Mouse (Mus musculus) forebrain, embryonic 11.5 days (tissue): ENCODE measurements around the gene Zfp52. TPM values are rescaled to one million over a fixed set of nuclear protein-coding genes. Genes with fewer than 3 reads are reported as not detected.
A peak's percentile ranks its signal among the peaks of the same experiment; 100 is the strongest.

ENCODE experiments used
- ATAC-seq: fragments of 200-750 bp; cut with Nextera tagmentation; replicated peaks from 2 replicates; pipeline ENCODE4 v1.8.0; 2017; ENCODE audit warnings: moderate TSS enrichment; ENCODE audit not compliant: low FRiP score
- DNase-seq: peaks from one replicate; pipeline ENCODE4 v3.0.0-alpha.2; 2017; ENCODE audit warnings: low spot score
- H3K27ac ChIP-seq: fragments of 300-500 bp; sonication (generic); 2 replicates; pipeline ENCODE4 v1.5.1; 2014; ENCODE audit warnings: low read depth, low read length
- H3K27me3 ChIP-seq: fragments of 300-500 bp; sonication (generic); 2 replicates; pipeline ENCODE4 v1.6.1; 2014; ENCODE audit warnings: mild to moderate bottlenecking, low read length, mixed read lengths; ENCODE audit not compliant: control insufficient read depth, insufficient read depth
- H3K36me3 ChIP-seq: fragments of 300-500 bp; sonication (generic); 2 replicates; pipeline ENCODE4 v1.6.1; 2014; ENCODE audit warnings: mild to moderate bottlenecking, low read length, moderate library complexity, mixed read lengths; ENCODE audit not compliant: control insufficient read depth, insufficient read depth
- H3K4me1 ChIP-seq: fragments of 300-500 bp; sonication (generic); replicated peaks from 2 replicates; pipeline ENCODE4 v1.6.1; 2014; ENCODE audit warnings: low read length, mixed read lengths; ENCODE audit not compliant: control insufficient read depth, insufficient read depth
- H3K4me2 ChIP-seq: fragments of 300-500 bp; sonication (generic); 2 replicates; pipeline ENCODE4 v1.6.1; 2014; ENCODE audit warnings: low read depth, mild to moderate bottlenecking, low read length, moderate library complexity, mixed read lengths; ENCODE audit not compliant: severe bottlenecking
- H3K4me3 ChIP-seq: fragments of 300-500 bp; sonication (generic); 2 replicates; pipeline ENCODE4 v1.5.1; 2014; ENCODE audit warnings: low read depth, low read length
- H3K9ac ChIP-seq: fragments of 300-500 bp; sonication (generic); 2 replicates; pipeline ENCODE4 v1.6.1; 2014; ENCODE audit warnings: low read length
- H3K9me3 ChIP-seq: fragments of 300-500 bp; sonication (generic); 2 replicates; pipeline ENCODE4 v1.6.1; 2016; ENCODE audit warnings: low read length, mixed read lengths; ENCODE audit not compliant: control insufficient read depth
- WGBS: fragments of 180-500 bp; shearing (Covaris S2); extraction: QIAGEN DNeasy Blood & Tissue Kit; methylation state at CpG from one replicate; pipeline ENCODE4 v1.1.7; 2014; 5-methylcytosine and 5-hydroxymethylcytosine counted together
- polyA plus RNA-seq: library from polyadenylated mRNA; unstranded; fragments of >200 nt; fragmentation: Nextera tagmentation; extraction: Ambion mirVana; gene quantifications from 2 replicates; pipeline ENCODE4 v1.2.1, GENCODE M21; 2014

The Zfp52 gene
- 1.2 and 1.3 TPM in 2 replicates for polyA plus RNA-seq

DNA sequence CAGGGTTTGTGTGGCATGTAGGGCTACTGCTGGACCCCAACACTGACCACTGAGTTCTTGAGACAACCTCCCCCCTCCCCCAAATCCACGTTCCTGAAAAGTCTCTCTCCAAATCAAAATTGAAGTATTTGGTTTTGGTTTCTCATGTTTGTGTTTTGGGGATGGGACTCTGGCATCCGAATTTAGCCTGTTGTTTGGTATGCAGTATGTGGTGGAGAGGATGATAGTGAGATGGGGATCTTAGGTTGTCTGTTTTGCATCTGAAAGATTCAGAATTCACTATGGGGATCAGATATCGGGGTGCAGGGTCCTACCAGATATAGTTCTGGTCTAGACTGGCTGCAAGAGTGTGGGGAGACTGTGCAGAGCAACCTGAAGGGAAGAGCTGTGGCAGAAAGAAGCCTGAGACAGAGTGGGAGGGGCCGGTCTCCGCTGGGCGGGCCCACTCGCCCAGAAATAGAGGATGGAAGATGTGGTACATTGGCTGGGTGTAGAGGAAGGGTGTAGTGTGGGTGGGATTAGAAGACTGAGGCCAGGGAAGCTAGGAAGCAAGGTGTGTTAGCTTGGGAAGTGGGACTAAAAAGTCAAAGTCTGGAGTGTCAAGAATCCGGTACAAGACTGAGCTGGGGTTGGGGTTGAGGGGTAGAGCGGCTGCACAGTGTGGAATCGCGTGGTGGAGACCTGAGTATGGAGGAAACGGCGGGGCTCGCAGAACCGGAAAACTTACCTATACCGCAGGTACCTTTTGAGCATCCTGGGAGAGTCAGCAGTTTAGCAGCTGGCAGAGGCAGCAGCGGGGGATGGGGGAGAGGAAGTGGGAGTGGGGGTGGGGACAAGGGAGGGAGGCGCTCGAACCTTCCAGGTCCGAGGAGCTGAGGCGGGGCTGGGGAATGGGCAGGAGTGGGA is at the start of gene Zfp52:
Gene Zfp52 (plus strand): TSS at position 444 of the 906 bp plus-strand sequence.
- ATAC-seq (peak; percentile 62), DNase-seq (peak; percentile 66)
- Histone ChIP-seq H3K36me3 (no peaks in the 10 kb centered on the region), H3K9me3 (no peaks in the 10 kb centered on the region), H3K4me3 (peak within 1 kb of the TSS; percentile 41), H3K4me2 (peak within 1 kb of the TSS; percentile 65), H3K9ac (peak within 1 kb of the TSS; percentile 56), H3K27ac (no peak within 1 kb of the TSS), H3K27me3 (no peaks in the 10 kb centered on the region), H3K4me1 (peaks cover 7% of the 10 kb centered on the region; the same call in 1 of the 2 replicates)
- 3% methylated on average over 21 of the region's 21 CpGs for WGBS

DNA sequence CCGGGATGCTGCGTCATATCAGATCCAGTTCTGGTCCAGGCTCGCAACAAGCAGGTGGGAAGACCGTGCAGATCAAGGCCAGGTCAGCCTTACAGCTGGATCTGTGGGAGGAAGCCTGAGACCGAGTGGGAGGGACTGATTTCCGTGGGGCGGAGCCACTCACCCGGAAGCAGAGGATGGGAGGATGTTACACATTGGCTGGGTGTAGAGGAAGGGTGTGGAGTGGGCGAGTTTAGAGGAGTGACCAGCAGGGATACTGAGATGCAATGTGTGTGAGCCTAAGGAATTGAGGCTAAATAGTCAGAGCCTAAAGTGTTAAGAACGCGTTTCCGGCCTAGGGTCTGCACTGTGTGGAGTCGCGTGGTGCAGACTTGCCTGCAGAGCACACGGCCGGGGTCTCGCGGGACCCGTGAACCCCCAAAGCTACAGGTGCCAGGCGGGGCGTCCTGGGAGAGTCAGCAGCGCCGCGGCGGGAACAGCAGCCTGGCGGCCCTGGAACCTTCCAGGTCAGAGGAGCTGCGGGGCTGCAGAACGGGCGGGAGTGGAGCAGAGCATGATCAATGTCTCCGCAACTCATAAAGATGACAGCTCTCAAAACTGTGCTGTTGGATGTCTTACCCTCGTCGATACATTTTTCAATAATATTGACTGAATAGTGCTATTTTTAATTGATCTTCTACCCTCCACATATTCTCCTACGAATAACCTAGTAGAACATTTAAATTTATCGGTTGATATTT is 46.4 kb upstream of the Zfp52 start, which contains the start of gene Zfp53:
Gene Zfp53 (plus strand): TSS at position 239 of the 740 bp plus-strand sequence.
- H3K4me2 ChIP-seq: peak within 1 kb of the TSS; percentile 63
- ATAC-seq (peak; percentile 100), DNase-seq (peak; percentile 85)
- H3K9ac ChIP-seq: peak within 1 kb of the TSS; percentile 76
- H3K36me3 ChIP-seq: no peaks in the 10 kb centered on the region
- H3K27me3 ChIP-seq: no peaks in the 10 kb centered on the region
- WGBS: 2% methylated on average over 34 of the region's 34 CpGs
- peak within 1 kb of the TSS; percentile 50 for H3K27ac ChIP-seq
- H3K9me3 ChIP-seq: no peaks in the 10 kb centered on the region
- H3K4me3 ChIP-seq: peak within 1 kb of the TSS; percentile 71
- no peaks in the 10 kb centered on the region for H3K4me1 ChIP-seq

DNA sequence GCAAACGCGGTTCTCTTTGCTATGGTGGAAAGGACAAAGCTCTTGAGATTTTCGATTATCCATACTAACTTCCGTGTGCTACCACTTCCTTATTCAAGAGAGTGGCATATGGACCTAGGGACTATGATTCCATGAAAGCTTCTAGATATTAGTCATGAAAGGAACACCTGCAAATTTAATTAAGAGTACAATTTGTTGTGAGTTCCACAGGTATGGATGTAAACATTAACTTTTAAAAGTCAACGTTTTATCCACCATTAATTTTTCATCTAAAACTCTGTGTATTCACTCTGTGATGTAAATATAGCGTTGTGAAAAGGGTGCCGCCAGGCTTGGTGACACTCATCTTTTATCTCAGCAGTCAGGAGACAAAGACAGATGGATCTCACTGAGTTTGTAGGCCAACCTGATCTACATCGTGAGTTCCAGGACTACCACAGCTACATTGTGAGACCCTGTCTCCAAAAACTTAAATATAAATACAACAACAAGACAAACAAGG is 45.8 kb upstream of the Zfp52 start:
- H3K36me3 ChIP-seq: no peaks in the 10 kb centered on the region
- peak overlapping the region; percentile 76 for H3K9ac ChIP-seq
- WGBS: 24% methylated on average over 8 of the region's 8 CpGs
- no peaks in the 10 kb centered on the region for H3K9me3 ChIP-seq
- 0 out of 2 replicates have a peak, but pooled peaks have one; percentile 0 for ATAC-seq
- peak overlapping the region; percentile 63 for H3K4me2 ChIP-seq
- H3K27me3 ChIP-seq: no peaks in the 10 kb centered on the region
- H3K27ac ChIP-seq: no peak overlapping the region
- H3K4me1 ChIP-seq: no peaks in the 10 kb centered on the region
- peak overlapping the region; percentile 71 for H3K4me3 ChIP-seq
- DNase-seq: no peak

DNA sequence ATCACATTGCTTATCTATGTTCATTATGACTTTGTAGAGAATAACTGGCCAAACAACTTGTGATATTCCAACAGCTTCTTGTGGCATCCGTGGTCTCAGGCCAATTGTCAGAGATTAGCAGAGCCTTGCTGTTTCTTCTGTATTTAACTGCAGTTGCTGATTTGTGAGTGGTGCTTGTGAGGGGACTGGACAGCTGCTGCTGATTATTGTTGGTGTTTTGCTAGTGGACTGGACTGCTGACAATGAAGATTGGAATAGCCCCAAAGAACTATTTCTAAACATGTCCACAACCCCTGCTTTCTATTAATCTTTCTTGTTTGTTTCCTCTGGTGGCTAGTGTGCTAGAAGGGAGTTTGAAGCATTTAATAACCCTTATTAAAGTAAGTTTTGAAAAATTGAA is 34.0 kb upstream of the Zfp52 start:
- Histone ChIP-seq H3K27ac (no peak overlapping the region), H3K9me3 (no peaks in the 10 kb centered on the region), H3K27me3 (no peaks in the 10 kb centered on the region), H3K4me1 (no peaks in the 10 kb centered on the region), H3K4me3 (no peak overlapping the region), H3K4me2 (no peak overlapping the region), H3K9ac (no peak overlapping the region), H3K36me3 (no peaks in the 10 kb centered on the region)
- ATAC-seq (no peak), DNase-seq (no peak)
- 83% methylated on average over 1 of the region's 1 CpGs for WGBS

DNA sequence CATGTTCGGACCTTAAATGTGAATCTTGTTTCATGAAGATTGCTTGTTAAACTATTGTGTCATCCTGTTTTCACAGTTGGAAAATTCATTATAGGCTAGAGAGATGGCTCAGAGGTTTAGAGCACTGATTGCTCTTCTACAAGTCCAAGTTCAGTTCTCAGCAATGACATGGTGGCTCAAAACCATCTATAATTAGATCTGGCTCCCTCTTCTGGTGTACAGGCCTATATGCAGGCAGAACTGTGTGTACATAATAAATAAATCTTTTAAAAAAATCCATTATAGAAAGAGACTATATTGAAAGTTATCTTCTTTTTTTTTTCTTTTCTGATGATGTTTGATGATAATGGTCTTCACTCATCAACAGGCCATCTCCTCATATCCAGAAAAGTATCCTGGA is 30.8 kb upstream of the Zfp52 start:
- WGBS: 85% methylated on average over 1 of the region's 1 CpGs
- Histone ChIP-seq H3K9me3 (no peaks in the 10 kb centered on the region), H3K27ac (no peak overlapping the region), H3K27me3 (no peaks in the 10 kb centered on the region), H3K36me3 (no peaks in the 10 kb centered on the region), H3K4me3 (no peak overlapping the region), H3K4me1 (no peaks in the 10 kb centered on the region), H3K9ac (no peak overlapping the region), H3K4me2 (no peak overlapping the region)
- ATAC-seq: no peak
- DNase-seq: no peak

DNA sequence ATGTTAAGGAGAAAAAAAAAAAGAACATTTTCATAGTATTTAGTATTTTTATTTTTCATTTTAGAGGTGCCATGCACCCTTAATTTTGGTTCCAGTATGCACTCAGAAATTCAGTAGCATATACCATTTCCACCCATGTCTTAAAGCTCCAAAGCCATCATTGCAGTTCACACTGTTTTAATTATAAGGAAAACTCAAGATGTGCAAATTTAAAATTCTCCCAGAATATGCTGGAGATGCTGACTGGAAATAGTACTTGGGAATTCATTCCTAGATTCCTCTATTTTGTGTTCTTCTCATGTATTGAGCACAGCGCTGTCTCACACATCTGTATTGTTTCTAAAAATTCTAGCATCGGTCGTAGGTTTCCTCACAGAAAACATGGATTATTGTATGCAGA is 29.1 kb upstream of the Zfp52 start:
- WGBS: 98% methylated on average over 3 of the region's 3 CpGs

DNA sequence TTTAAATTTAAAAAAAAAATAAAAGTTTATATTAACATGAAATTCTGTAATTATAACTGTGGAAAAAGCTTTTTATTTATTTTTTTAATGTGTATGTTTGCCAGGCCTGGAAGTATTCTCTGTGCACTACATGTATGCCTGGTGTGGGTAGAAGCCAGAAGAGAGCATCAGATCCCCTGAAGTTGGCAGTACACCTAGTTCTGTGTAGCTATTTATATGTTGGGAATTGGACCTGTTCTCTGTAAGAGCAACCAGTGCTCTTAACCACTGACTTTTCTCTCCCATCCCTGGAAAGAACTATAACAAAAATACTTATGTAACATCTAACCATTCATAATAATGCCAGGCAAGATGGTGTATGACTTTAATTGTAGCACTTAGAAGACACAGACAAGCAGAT is 25.6 kb upstream of the Zfp52 start:
- Histone ChIP-seq H3K4me3 (no peak overlapping the region), H3K4me2 (no peak overlapping the region), H3K9ac (no peak overlapping the region), H3K27me3 (no peaks in the 10 kb centered on the region), H3K9me3 (no peaks in the 10 kb centered on the region), H3K36me3 (no peaks in the 10 kb centered on the region), H3K4me1 (no peaks in the 10 kb centered on the region), H3K27ac (no peak overlapping the region)
- DNase-seq (no peak), ATAC-seq (no peak)

More for the DNA sequence above, 29.1 kb upstream of the Zfp52 start:
- Histone ChIP-seq H3K4me2 (no peak overlapping the region), H3K9me3 (no peaks in the 10 kb centered on the region), H3K36me3 (no peaks in the 10 kb centered on the region), H3K27me3 (no peaks in the 10 kb centered on the region), H3K9ac (no peak overlapping the region), H3K4me1 (no peaks in the 10 kb centered on the region), H3K4me3 (no peak overlapping the region), H3K27ac (no peak overlapping the region)
- DNase-seq (no peak), ATAC-seq (no peak)

DNA sequence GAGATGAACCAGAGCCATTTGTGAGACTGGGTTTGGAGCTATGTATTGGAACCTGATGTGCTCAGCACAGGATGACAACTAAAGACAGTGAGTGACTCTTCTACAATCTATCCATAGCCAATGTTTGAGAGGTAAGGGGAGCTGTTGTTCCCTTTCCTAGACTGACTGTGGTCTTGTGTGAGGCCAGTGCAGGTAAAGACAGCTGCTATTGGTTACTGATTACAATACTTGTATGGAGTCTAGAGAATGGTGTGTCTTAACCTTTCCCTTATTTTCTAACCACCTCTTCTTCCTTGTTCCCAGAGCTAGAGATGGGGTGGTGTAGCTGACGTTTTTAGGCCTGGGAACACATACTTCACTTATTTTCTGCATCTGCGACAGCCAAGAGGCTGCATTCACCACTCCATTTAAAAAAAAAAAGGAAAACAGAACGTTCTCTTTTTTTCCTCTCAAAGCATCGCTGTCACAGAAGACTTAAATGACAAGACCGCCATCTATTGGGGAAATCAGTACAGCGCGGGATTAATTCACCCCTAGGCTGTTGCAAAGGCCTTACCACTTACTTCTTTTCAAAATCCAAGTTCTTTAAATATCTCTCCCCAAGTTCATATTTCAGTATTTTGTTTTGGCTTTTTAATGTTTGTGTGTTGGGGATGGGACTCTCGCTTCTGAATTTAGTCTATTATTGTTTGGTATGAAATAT is 19.8 kb upstream of the Zfp52 start:
- peak overlapping the region; percentile 44; the same call in 1 of the 2 replicates for H3K4me3 ChIP-seq
- ATAC-seq: peak; percentile 71
- WGBS: 3% methylated on average over 8 of the region's 8 CpGs
- peak overlapping the region; percentile 77 for H3K4me2 ChIP-seq
- DNase-seq: peak; percentile 62
- H3K27ac ChIP-seq: no peak overlapping the region
- H3K9ac ChIP-seq: no peak overlapping the region
- H3K9me3 ChIP-seq: no peaks in the 10 kb centered on the region
- H3K4me1 ChIP-seq: no peaks in the 10 kb centered on the region
- H3K36me3 ChIP-seq: no peaks in the 10 kb centered on the region
- no peaks in the 10 kb centered on the region for H3K27me3 ChIP-seq
